Mouse (Mus musculus): Measurements from ENCODE around the gene Tmem131l. TPM values are rescaled to one million over a fixed set of nuclear protein-coding genes. Genes with fewer than 3 reads are reported as not detected.
A peak's percentile ranks its signal among the peaks of the same experiment; 100 is the strongest.

The Tmem131l gene
- polyA plus RNA-seq, 1 experiment from 2014 or later: 23.5 TPM

GRCm38 (mm10) chr3:84004330-84005090 is 35.5 kb downstream of the Tmem131l start:
- Histone ChIP-seq H3K4me1 (replicated peaks) (no peaks in the 10 kb centered on the region), H3K36me3 (no peaks in the 10 kb centered on the region), H3K27me3 (no peaks in the 10 kb centered on the region), H3K9ac (no peak overlapping the region), H3K4me3 (no peak overlapping the region), H3K9me3 (replicated peaks) (no peaks in the 10 kb centered on the region), H3K27ac (no peak overlapping the region), H3K4me2 (no peak overlapping the region)
- ATAC-seq (replicated peaks; ENCODE audit: insufficient number of reproducible peaks, insufficient read depth, low FRiP score, low read depth): no peak
- 63% methylated on average over 2 of the region's 2 CpGs for WGBS

- no peak for ATAC-seq (replicated peaks; ENCODE audit: insufficient number of reproducible peaks, insufficient read depth, low FRiP score, low read depth)
- no peak overlapping the region for H3K9ac ChIP-seq
- no peaks in the 10 kb centered on the region for H3K36me3 ChIP-seq
- H3K4me2 ChIP-seq: no peak overlapping the region
- no peak overlapping the region for H3K27ac ChIP-seq
- H3K27me3 ChIP-seq: no peaks in the 10 kb centered on the region
- WGBS: 71% methylated on average over 6 of the region's 6 CpGs
- no peaks in the 10 kb centered on the region for H3K9me3 ChIP-seq (replicated peaks)
- peaks cover 5% of the 10 kb centered on the region for H3K4me1 ChIP-seq (replicated peaks)
- H3K4me3 ChIP-seq: no peak overlapping the region
Observed at GRCm38 (mm10) chr3:84002433-84003090, 37.4 kb downstream of the Tmem131l start.

- no peak for ATAC-seq (replicated peaks; ENCODE audit: insufficient number of reproducible peaks, insufficient read depth, low FRiP score, low read depth)
- Histone ChIP-seq H3K9me3 (replicated peaks) (no peaks in the 10 kb centered on the region), H3K36me3 (no peaks in the 10 kb centered on the region), H3K9ac (no peak overlapping the region), H3K4me3 (no peak overlapping the region), H3K27ac (no peak overlapping the region), H3K4me1 (replicated peaks) (peaks cover 52% of the 10 kb centered on the region), H3K4me2 (no peak overlapping the region), H3K27me3 (no peaks in the 10 kb centered on the region)
- WGBS: 78% methylated on average over 5 of the region's 5 CpGs
Observed at GRCm38 (mm10) chr3:83997563-83997962, 42.4 kb downstream of the Tmem131l start.

- no peak for ATAC-seq (replicated peaks; ENCODE audit: insufficient number of reproducible peaks, insufficient read depth, low FRiP score, low read depth)
- Histone ChIP-seq H3K4me3 (no peak overlapping the region), H3K27me3 (no peaks in the 10 kb centered on the region), H3K4me1 (replicated peaks) (peaks cover 57% of the 10 kb centered on the region), H3K9me3 (replicated peaks) (no peaks in the 10 kb centered on the region), H3K9ac (no peak overlapping the region), H3K27ac (peak overlapping the region; percentile 86), H3K4me2 (no peak overlapping the region), H3K36me3 (no peaks in the 10 kb centered on the region)
- 80% methylated on average over 3 of the region's 3 CpGs for WGBS
Observed at GRCm38 (mm10) chr3:83997036-83997435, 42.9 kb downstream of the Tmem131l start.

- Histone ChIP-seq H3K9me3 (replicated peaks) (no peaks in the 10 kb centered on the region), H3K9ac (no peak overlapping the region), H3K4me3 (no peak overlapping the region), H3K4me1 (replicated peaks) (peaks cover 63% of the 10 kb centered on the region), H3K36me3 (no peaks in the 10 kb centered on the region), H3K27me3 (no peaks in the 10 kb centered on the region), H3K4me2 (no peak overlapping the region), H3K27ac (peak overlapping the region; percentile 86)
- whole genome bisulfite sequencing: 58% methylated on average over 6 of the region's 6 CpGs
- no peak for ATAC-seq (replicated peaks; ENCODE audit: insufficient number of reproducible peaks, insufficient read depth, low FRiP score, low read depth)
Observed at GRCm38 (mm10) chr3:83996086-83996485, 43.9 kb downstream of the Tmem131l start.

GRCm38 (mm10) chr3:83995254-83995830 is 44.6 kb downstream of the Tmem131l start:
- peaks cover 63% of the 10 kb centered on the region for H3K4me1 ChIP-seq (replicated peaks)
- H3K36me3 ChIP-seq: no peaks in the 10 kb centered on the region
- 60% methylated on average over 9 of the region's 9 CpGs for WGBS
- no peaks in the 10 kb centered on the region for H3K27me3 ChIP-seq
- H3K9me3 ChIP-seq (replicated peaks): no peaks in the 10 kb centered on the region
- no peak overlapping the region for H3K9ac ChIP-seq
- peak overlapping the region; percentile 86 for H3K27ac ChIP-seq
- H3K4me2 ChIP-seq: no peak overlapping the region
- no peak for ATAC-seq (replicated peaks; ENCODE audit: insufficient number of reproducible peaks, insufficient read depth, low FRiP score, low read depth)
- H3K4me3 ChIP-seq: no peak overlapping the region

- H3K27ac ChIP-seq: peak overlapping the region; percentile 86
- H3K9me3 ChIP-seq (replicated peaks): no peaks in the 10 kb centered on the region
- no peak overlapping the region for H3K9ac ChIP-seq
- H3K4me1 ChIP-seq (replicated peaks): peaks cover 66% of the 10 kb centered on the region
- no peak overlapping the region for H3K4me2 ChIP-seq
- whole genome bisulfite sequencing: 27% methylated on average over 8 of the region's 8 CpGs
- H3K36me3 ChIP-seq: no peaks in the 10 kb centered on the region
- H3K4me3 ChIP-seq: no peak overlapping the region
- no peaks in the 10 kb centered on the region for H3K27me3 ChIP-seq
- ATAC-seq (replicated peaks; ENCODE audit: insufficient number of reproducible peaks, insufficient read depth, low FRiP score, low read depth): peak; percentile 71
Observed at GRCm38 (mm10) chr3:83994217-83994839, 45.6 kb downstream of the Tmem131l start.

- WGBS: 33% methylated on average over 8 of the region's 8 CpGs
- H3K9ac ChIP-seq: no peak overlapping the region
- H3K4me1 ChIP-seq (replicated peaks): peaks cover 74% of the 10 kb centered on the region
Observed at GRCm38 (mm10) chr3:83993089-83993516, 46.9 kb downstream of the Tmem131l start.

GRCm38 (mm10) chr3:83991691-83992524 is 48.1 kb downstream of the Tmem131l start:
- Histone ChIP-seq H3K9ac (no peak overlapping the region), H3K4me1 (replicated peaks) (peaks cover 68% of the 10 kb centered on the region), H3K27me3 (no peaks in the 10 kb centered on the region), H3K27ac (peak overlapping the region; percentile 86), H3K36me3 (no peaks in the 10 kb centered on the region), H3K4me2 (no peak overlapping the region), H3K4me3 (no peak overlapping the region), H3K9me3 (replicated peaks) (no peaks in the 10 kb centered on the region)
- WGBS: 77% methylated on average over 8 of the region's 8 CpGs
- ATAC-seq (replicated peaks; ENCODE audit: insufficient number of reproducible peaks, insufficient read depth, low FRiP score, low read depth): no peak

More at GRCm38 (mm10) chr3:83993089-83993516, 46.9 kb downstream of the Tmem131l start:
- peak; percentile 78 for ATAC-seq (replicated peaks; ENCODE audit: insufficient number of reproducible peaks, insufficient read depth, low FRiP score, low read depth)
- Histone ChIP-seq H3K27me3 (no peaks in the 10 kb centered on the region), H3K4me3 (no peak overlapping the region), H3K36me3 (no peaks in the 10 kb centered on the region), H3K9me3 (replicated peaks) (no peaks in the 10 kb centered on the region), H3K4me2 (peak overlapping the region; percentile 22; the same call in 1 of the 2 replicates), H3K27ac (peak overlapping the region; percentile 86)

GRCm38 (mm10) chr3:83988214-83988613 is 51.8 kb downstream of the Tmem131l start:
- Histone ChIP-seq H3K27ac (no peak overlapping the region), H3K9me3 (replicated peaks) (no peaks in the 10 kb centered on the region), H3K4me1 (replicated peaks) (peaks cover 55% of the 10 kb centered on the region), H3K4me3 (no peak overlapping the region), H3K36me3 (no peaks in the 10 kb centered on the region), H3K9ac (no peak overlapping the region), H3K27me3 (no peaks in the 10 kb centered on the region), H3K4me2 (no peak overlapping the region)
- ATAC-seq (replicated peaks; ENCODE audit: insufficient number of reproducible peaks, insufficient read depth, low FRiP score, low read depth): no peak
- 59% methylated on average over 4 of the region's 4 CpGs for WGBS

Data from heart, embryonic 15.5 days (tissue).